Mouse (Mus musculus): ENCODE results near the gene Zbtb38. TPM values are rescaled to one million over a fixed set of nuclear protein-coding genes. Genes with fewer than 3 reads are reported as not detected.
A peak's percentile ranks its signal among the peaks of the same experiment; 100 is the strongest.
"Not testable (repeated sequence)": the region's sequence is repeated elsewhere in the genome, so short reads cannot be mapped to it uniquely, and the experiment has no call there.

Zbtb38 gene
- polyA plus RNA-seq, 1 experiment from 2014 or later, result 24.9 TPM

DNA sequence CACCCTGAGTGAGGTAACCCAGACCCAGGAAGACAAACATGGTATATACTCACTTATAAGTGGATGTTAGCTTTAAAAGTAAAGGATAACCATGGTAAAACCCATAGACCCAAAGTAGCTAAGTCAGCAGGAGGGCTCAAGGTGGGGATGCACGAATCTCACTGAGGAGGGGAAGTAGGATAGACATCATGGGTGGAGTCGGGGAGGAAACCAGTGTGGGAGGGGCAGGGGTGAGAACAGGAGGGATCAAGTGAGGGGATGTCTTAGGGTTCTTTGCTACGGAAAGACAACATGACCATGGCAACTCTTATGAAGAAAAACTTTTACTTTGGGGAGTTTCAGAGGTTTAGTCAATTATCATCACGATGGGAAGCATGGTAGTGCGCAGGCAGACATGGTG is 74.0 kb downstream of the Zbtb38 start:
- no peak overlapping the region for H3K9ac ChIP-seq
- no peaks in the 10 kb centered on the region for H3K9me3 ChIP-seq
- H3K4me3 ChIP-seq (replicated peaks), result no peak overlapping the region
- ATAC-seq (ENCODE audit: insufficient read depth, low FRiP score, low read depth), result no peak
- no peaks in the 10 kb centered on the region for H3K27me3 ChIP-seq (replicated peaks)
- no peak overlapping the region for H3K4me2 ChIP-seq
- 78% methylated on average over 5 of the region's 5 CpGs for WGBS
- H3K36me3 ChIP-seq, result 0 out of 2 replicates have a peak, but pooled peaks cover 4% of the 10 kb centered on the region
- H3K27ac ChIP-seq, result no peak overlapping the region
- H3K4me1 ChIP-seq, result no peaks in the 10 kb centered on the region

DNA sequence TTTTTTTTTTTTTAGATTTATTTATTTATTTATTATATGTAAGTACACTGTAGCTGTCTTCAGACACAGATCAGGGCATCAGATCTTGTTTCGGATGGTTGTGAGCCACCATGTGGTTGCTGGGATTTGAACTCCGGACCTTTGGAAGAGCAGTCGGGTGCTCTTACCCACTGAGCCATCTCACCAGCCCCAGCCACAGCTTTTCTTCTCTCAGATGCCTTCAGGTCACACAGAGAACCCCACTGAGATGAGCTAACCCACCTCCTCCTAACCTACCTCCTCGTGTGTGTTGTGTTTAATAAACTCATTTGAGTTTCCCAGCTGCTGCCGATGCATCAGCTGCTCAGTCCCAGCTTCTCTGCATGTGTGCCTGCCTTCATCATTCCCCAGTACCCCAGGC is 74.9 kb downstream of the Zbtb38 start:
- not testable (repeated sequence) for H3K27ac ChIP-seq; H3K4me3 ChIP-seq (replicated peaks); H3K9me3 ChIP-seq; H3K4me2 ChIP-seq; H3K9ac ChIP-seq; H3K36me3 ChIP-seq; ATAC-seq (ENCODE audit: insufficient read depth, low FRiP score, low read depth); H3K27me3 ChIP-seq (replicated peaks); H3K4me1 ChIP-seq
- 78% methylated on average over 5 of the region's 5 CpGs for WGBS

DNA sequence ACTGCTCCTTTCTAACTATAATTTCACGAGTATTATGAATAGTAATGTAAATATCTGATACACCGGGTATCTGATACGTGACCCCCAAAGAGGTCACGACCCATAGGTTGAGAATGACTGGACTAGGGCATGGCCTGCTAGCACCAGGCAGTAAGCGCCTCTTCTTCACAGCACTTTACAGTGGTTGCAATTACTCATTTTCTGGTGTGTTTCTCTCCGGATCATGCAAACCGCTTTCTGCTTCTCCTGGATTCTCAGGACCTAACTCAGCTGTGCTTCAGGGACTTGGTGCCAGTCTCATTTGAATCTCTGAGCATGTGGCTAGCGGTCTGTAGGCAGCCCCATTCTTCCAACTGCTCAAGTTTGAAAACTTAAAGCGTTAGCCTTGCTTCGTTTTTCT is 76.0 kb downstream of the Zbtb38 start:
- WGBS, result 83% methylated on average over 10 of the region's 10 CpGs
- no peak overlapping the region for H3K4me2 ChIP-seq
- H3K9ac ChIP-seq, result no peak overlapping the region
- H3K9me3 ChIP-seq, result no peaks in the 10 kb centered on the region
- H3K4me1 ChIP-seq, result no peaks in the 10 kb centered on the region
- no peak overlapping the region for H3K4me3 ChIP-seq (replicated peaks)
- no peak overlapping the region for H3K27ac ChIP-seq
- no peak for ATAC-seq (ENCODE audit: insufficient read depth, low FRiP score, low read depth)
- H3K36me3 ChIP-seq, result 0 out of 2 replicates have a peak, but pooled peaks cover under 1% of the 10 kb centered on the region
- no peaks in the 10 kb centered on the region for H3K27me3 ChIP-seq (replicated peaks)

DNA sequence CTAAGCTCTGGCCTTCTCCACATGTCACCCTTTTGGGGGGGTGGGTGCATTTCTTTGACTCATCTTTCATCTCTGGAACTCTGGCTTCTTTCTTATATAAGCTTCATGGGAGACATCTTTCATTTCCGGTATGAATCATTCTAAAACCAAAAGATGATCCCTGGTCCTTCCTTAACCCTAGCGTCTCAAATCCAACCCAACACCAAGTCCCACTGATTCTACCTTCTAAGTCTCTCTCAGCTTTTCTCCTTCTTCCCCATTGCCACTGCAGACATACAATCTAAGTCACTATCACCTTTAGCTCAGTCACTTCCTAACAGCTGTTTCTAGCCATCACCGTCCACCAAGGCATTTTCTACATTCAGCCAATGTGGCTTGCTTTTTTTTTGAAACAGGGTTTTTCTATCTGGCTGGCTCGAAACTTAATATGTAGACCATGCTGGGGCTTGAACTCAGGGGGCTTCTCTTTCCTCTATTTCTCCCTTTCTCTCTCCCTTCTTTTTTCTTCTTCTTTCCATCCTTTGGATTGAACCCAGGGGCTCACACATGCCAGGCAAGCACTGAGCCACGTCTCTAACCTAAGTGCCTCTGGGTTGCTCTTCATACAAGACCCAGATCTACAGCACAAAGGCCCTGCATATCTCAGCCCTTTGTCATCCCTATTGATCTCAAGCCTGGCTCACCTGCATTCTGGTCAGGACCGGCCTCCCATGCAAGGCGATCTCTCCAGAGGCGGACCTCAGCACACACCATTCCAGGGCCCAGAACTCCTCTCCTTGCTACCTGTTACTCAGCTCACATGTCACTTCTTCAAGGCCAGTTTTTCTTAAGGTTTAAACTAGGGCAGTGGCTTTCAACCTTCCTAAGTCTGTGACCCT is 76.6 kb downstream of the Zbtb38 start:
- Histone ChIP-seq H3K36me3 (no peaks in the 10 kb centered on the region), H3K4me3 (replicated peaks) (no peak overlapping the region), H3K4me2 (no peak overlapping the region), H3K4me1 (no peaks in the 10 kb centered on the region), H3K27ac (no peak overlapping the region), H3K27me3 (replicated peaks) (no peaks in the 10 kb centered on the region), H3K9ac (no peak overlapping the region), H3K9me3 (no peaks in the 10 kb centered on the region)
- WGBS, result 79% methylated on average over 8 of the region's 8 CpGs
- ATAC-seq (ENCODE audit: insufficient read depth, low FRiP score, low read depth), result no peak

DNA sequence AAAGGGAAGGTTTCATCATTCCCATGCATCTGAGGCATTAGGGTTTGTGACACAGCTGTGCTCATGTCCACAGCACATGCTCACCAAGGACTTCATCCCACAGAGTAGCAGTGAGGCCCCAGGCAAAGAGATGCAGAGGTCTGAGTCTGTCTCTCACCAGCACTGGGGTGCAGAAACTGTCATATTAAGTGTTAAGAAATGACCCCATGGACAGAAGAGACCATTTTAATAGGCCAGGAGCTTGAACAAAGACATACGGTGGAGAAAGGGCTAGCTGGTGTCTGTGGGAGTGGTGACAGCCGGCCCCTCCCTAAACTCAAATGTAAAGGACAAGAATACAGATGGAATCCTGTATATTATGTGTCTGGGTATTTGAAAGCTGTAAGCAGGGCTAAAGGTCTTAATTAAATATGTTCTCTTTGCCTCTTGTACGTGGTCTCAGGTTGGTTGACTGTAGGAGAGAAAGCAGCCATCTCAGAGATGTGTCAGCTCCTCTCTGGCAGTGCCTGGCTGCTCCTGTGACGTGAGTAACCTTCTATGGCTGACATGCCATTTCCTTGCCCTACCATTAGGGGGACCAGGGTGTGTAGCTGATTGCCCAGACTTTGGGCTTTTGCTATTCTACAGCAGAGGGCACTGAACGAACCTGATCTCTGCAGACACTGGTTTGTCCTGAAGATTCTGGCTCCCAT is 77.4 kb downstream of the Zbtb38 start:
- H3K9ac ChIP-seq, result no peak overlapping the region
- 37% methylated on average over 5 of the region's 5 CpGs for WGBS
- H3K4me3 ChIP-seq (replicated peaks), result no peak overlapping the region
- H3K27ac ChIP-seq, result no peak overlapping the region
- ATAC-seq (ENCODE audit: insufficient read depth, low FRiP score, low read depth), result no peak
- no peaks in the 10 kb centered on the region for H3K36me3 ChIP-seq
- no peak overlapping the region for H3K4me2 ChIP-seq
- no peaks in the 10 kb centered on the region for H3K4me1 ChIP-seq
- H3K27me3 ChIP-seq (replicated peaks), result no peaks in the 10 kb centered on the region
- no peaks in the 10 kb centered on the region for H3K9me3 ChIP-seq

DNA sequence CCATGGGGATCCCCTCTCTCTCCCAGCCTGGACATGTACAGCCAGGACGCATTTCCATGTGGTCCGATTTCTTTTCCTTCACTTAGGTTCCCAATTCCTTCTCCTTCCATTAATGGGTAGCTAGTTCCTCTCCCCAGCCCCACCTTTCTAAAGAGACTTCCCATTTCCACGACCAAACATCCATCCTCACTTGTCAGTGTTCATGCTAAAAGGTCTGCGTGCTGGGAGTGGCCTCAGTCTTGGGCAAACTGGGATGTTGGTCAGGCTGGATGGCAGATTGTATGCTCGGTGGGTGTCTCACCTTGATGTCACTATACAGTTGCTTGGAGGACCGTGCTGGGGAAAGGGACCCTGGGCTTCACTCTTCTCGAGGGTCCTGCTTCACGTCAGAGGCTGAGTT is 78.3 kb downstream of the Zbtb38 start:
- no peak overlapping the region for H3K27ac ChIP-seq
- H3K9me3 ChIP-seq, result no peaks in the 10 kb centered on the region
- 83% methylated on average over 8 of the region's 8 CpGs for WGBS
- ATAC-seq (ENCODE audit: insufficient read depth, low FRiP score, low read depth), result no peak
- H3K4me2 ChIP-seq, result no peak overlapping the region
- no peak overlapping the region for H3K9ac ChIP-seq
- H3K4me1 ChIP-seq, result no peaks in the 10 kb centered on the region
- no peaks in the 10 kb centered on the region for H3K27me3 ChIP-seq (replicated peaks)
- H3K4me3 ChIP-seq (replicated peaks), result no peak overlapping the region
- H3K36me3 ChIP-seq, result no peaks in the 10 kb centered on the region

DNA sequence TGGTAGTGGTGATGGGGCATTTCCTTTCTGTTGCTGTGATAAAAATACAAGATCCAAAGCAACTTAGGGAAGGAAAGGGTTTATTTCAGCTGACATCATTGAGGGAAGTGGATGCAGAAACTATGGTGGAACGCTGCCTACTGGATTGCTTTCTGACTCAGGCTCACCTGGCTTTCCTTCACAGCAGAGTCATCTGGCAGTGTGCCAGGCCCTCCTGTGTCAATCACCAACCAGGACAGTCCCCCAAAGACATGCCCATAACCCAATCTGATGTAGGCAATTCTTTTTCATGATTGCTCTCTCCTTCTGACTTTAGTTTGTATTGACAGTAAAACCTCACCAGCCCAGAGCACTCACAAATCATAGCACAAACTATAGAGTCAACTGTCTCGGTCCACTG is 80.2 kb downstream of the Zbtb38 start:
- no peak overlapping the region for H3K4me3 ChIP-seq (replicated peaks)
- no peak for ATAC-seq (ENCODE audit: insufficient read depth, low FRiP score, low read depth)
- H3K36me3 ChIP-seq, result no peaks in the 10 kb centered on the region
- no peak overlapping the region for H3K4me2 ChIP-seq
- H3K27me3 ChIP-seq (replicated peaks), result no peaks in the 10 kb centered on the region
- H3K4me1 ChIP-seq, result no peaks in the 10 kb centered on the region
- H3K9me3 ChIP-seq, result no peaks in the 10 kb centered on the region
- WGBS, result 76% methylated on average over 2 of the region's 2 CpGs
- H3K9ac ChIP-seq, result no peak overlapping the region
- no peak overlapping the region for H3K27ac ChIP-seq

DNA sequence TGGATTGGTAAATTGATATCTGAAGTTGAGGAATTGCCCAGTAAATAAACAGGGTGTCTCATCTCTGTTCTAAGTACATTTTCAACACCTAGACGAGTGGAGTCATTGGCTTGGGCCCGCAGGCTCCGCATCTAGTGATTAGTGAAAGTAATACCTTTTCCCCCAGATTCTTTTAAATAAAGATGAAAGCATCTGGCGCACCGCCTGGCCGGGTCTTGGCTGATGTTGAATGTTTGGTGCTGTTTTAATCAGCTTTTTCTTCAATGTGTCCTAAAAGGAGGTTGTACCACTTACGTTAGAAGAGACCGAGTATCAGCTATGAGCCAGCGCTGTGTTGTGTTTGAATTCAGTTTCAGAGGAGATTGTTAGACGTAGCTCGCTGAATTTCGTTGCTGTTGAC is 81.4 kb downstream of the Zbtb38 start:
- 88% methylated on average over 12 of the region's 12 CpGs for WGBS
- H3K4me1 ChIP-seq, result no peaks in the 10 kb centered on the region

DNA sequence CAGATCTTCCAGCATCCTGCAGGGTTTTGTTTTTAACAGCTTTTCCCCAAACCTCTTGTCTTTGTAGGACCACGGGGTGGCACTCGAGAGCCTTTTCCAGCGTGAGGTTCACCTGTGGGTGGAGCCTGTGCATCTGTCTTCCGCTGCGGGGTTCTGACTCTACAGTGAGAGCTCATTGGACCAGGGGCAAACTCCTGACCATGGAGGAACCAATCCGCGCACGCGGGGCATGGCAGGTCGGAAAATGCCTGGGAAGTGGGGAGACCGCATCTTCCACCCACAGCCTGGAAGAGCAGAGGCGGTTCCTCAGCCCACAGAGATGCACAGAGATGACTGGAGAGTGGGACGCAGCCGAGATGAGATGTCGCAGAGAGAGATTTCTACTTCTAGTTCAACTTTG is 82.8 kb downstream of the Zbtb38 start:
- WGBS, result 3% methylated on average over 15 of the region's 15 CpGs
- no peak overlapping the region for H3K9ac ChIP-seq
- ATAC-seq (ENCODE audit: insufficient read depth, low FRiP score, low read depth), result peak; percentile 100
- peak overlapping the region; percentile 41 for H3K4me3 ChIP-seq (replicated peaks)
- H3K36me3 ChIP-seq, result no peaks in the 10 kb centered on the region
- H3K27ac ChIP-seq, result peak overlapping the region; percentile 55; the same call in 1 of the 2 replicates
- no peaks in the 10 kb centered on the region for H3K27me3 ChIP-seq (replicated peaks)
- H3K4me2 ChIP-seq, result peak overlapping the region; percentile 70
- no peaks in the 10 kb centered on the region for H3K4me1 ChIP-seq
- H3K9me3 ChIP-seq, result no peaks in the 10 kb centered on the region

More for the DNA sequence above, 81.4 kb downstream of the Zbtb38 start:
- Histone ChIP-seq H3K9me3 (no peaks in the 10 kb centered on the region), H3K4me2 (no peak overlapping the region), H3K27me3 (replicated peaks) (no peaks in the 10 kb centered on the region), H3K27ac (no peak overlapping the region), H3K9ac (no peak overlapping the region), H3K4me3 (replicated peaks) (no peak overlapping the region), H3K36me3 (no peaks in the 10 kb centered on the region)
- no peak for ATAC-seq (ENCODE audit: insufficient read depth, low FRiP score, low read depth)

DNA sequence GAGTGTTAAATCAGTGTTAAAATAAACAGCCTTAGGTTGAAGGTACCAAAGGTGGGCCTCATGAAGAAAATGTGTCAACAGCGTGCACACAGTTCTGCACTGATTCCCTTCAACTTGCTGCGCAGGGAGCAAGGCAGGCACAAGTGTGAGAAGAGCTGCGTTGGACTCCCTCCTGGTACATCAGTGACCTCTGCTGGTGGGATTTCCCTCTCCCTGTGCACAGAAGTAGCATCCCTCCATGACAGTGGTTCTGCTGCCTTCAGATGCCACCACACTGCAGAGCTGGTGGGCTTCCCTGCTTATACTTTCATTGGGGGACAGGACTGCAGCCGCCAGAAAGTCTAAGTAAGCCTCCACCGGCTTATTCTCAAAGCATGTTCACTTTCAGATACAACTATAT is 84.0 kb downstream of the Zbtb38 start:
- Histone ChIP-seq H3K4me1 (no peaks in the 10 kb centered on the region), H3K9me3 (no peaks in the 10 kb centered on the region), H3K4me2 (no peak overlapping the region), H3K4me3 (replicated peaks) (no peak overlapping the region), H3K27ac (no peak overlapping the region), H3K9ac (no peak overlapping the region), H3K27me3 (replicated peaks) (no peaks in the 10 kb centered on the region), H3K36me3 (no peaks in the 10 kb centered on the region)
- ATAC-seq (ENCODE audit: insufficient read depth, low FRiP score, low read depth), result no peak
- WGBS, result 40% methylated on average over 5 of the region's 5 CpGs

DNA sequence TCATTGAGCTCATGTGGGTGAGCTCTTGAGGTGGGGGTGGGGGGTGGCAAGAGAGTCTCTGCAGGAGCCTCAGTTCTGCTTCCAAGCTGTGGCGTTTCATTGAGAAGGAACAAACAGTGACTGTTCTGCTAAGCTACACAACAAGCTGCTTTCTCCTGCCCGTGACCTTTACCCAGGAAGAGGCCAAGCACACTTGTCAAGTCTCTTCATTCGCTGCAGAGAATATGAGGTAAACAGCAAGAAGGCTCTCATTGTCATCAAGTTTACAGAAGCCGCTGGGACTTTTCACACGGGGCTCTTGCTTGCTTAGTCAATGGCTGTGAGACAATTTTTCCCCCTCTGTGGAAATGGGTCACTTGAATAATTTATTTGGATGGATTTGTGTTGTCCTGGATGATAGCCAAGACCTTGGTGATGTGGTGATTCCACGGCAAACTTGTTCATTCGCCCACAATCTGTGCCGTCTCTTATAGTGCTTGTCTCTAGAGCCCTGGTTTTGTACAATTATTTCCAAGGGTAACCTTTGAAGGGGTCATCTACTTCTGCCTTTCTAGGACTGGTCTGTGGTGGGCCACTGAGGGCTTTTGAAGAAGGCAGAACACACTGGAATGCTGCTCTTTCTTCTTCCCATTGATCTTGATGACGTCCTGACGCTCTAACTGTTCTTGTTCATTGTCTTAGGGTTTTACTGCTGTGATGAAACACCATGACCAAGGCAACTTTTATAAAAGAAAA is 92.0 kb downstream of the Zbtb38 start:
- Histone ChIP-seq H3K27ac (no peak overlapping the region), H3K27me3 (replicated peaks) (no peaks in the 10 kb centered on the region), H3K4me1 (0 out of 2 replicates have a peak, but pooled peaks cover 6% of the 10 kb centered on the region), H3K9ac (no peak overlapping the region), H3K9me3 (no peaks in the 10 kb centered on the region), H3K4me3 (replicated peaks) (no peak overlapping the region), H3K36me3 (no peaks in the 10 kb centered on the region), H3K4me2 (no peak overlapping the region)
- 63% methylated on average over 10 of the region's 10 CpGs for WGBS
- ATAC-seq (ENCODE audit: insufficient read depth, low FRiP score, low read depth), result no peak

DNA sequence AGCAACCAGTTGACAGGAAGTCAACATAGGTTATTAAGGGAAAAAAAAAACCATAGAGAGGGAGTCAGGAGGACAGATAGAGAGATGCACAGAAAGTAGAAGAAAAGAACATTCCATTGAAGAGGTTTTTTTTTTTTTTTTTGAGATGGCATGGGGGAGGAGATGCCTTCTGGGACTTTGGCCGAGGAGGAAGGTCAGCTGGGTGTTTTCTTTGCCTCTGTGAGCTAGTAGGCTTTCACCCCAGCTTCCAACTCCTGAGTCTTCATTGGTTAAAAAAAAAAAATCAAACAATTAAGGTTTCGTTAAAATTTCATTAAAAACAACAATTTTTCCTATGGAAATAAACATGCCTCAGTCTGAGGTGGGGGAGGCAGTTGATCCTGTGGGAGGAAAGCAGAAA is 92.8 kb downstream of the Zbtb38 start:
- H3K4me1 ChIP-seq, result 0 out of 2 replicates have a peak, but pooled peaks cover 6% of the 10 kb centered on the region
- WGBS, result 57% methylated on average over 2 of the region's 2 CpGs

More for the DNA sequence above, 92.8 kb downstream of the Zbtb38 start:
- H3K4me2 ChIP-seq, result no peak overlapping the region
- no peaks in the 10 kb centered on the region for H3K9me3 ChIP-seq
- no peaks in the 10 kb centered on the region for H3K27me3 ChIP-seq (replicated peaks)
- no peak overlapping the region for H3K27ac ChIP-seq
- no peak for ATAC-seq (ENCODE audit: insufficient read depth, low FRiP score, low read depth)
- no peaks in the 10 kb centered on the region for H3K36me3 ChIP-seq
- H3K9ac ChIP-seq, result no peak overlapping the region
- no peak overlapping the region for H3K4me3 ChIP-seq (replicated peaks)

All from stomach, embryonic 15.5 days (tissue).